Mouse (Mus musculus): Measurements from ENCODE around the gene Cacna1g.

Gene Cacna1g

GRCm38 (mm10) chr11:94481963-94482362, 8.0 kb upstream of the Cacna1g start:
- in situ Hi-C loops (cut with MboI, MseI) = no loop called here

- in situ Hi-C loops (cut with MboI, MseI) = no loop called here
These were observed 6.4 kb upstream of the Cacna1g start for GRCm38 (mm10) chr11:94480382-94480781.

GRCm38 (mm10) chr11:94477651-94478050, 3.7 kb upstream of the Cacna1g start:
- in situ Hi-C loops (cut with MboI, MseI) = loop anchor here (5.0 kb wide), 1 partner anchor 340 kb away; no protein-coding TSS in a partner anchor

DNA sequence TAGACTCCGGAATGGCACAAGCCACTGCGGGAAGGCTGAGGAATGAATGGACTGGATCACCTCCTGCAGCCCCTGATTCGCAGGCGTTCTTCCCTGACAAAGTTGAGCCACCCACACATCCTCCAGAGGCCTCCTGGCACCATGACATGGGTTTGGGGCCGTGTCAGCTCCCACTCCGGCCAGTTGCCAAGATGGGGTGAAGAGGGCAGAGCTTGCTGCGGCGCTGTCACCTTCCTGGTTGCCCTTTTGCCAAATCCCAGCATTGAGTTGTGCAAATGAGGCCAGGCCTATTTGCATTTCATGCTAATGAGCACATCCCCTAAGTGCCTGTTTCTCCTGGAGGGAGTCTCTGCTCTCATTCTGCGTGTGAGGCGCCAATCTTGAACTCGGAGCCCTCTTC, 1.7 kb upstream of the Cacna1g start:
- in situ Hi-C loops (cut with MboI, MseI) = loop anchor here (5.0 kb wide), 1 partner anchor 338 kb away; no protein-coding TSS in a partner anchor

- in situ Hi-C loops (cut with MboI, MseI) = no loop called here
These were observed 529 bp upstream of the Cacna1g start for GRCm38 (mm10) chr11:94474544-94474910.

DNA sequence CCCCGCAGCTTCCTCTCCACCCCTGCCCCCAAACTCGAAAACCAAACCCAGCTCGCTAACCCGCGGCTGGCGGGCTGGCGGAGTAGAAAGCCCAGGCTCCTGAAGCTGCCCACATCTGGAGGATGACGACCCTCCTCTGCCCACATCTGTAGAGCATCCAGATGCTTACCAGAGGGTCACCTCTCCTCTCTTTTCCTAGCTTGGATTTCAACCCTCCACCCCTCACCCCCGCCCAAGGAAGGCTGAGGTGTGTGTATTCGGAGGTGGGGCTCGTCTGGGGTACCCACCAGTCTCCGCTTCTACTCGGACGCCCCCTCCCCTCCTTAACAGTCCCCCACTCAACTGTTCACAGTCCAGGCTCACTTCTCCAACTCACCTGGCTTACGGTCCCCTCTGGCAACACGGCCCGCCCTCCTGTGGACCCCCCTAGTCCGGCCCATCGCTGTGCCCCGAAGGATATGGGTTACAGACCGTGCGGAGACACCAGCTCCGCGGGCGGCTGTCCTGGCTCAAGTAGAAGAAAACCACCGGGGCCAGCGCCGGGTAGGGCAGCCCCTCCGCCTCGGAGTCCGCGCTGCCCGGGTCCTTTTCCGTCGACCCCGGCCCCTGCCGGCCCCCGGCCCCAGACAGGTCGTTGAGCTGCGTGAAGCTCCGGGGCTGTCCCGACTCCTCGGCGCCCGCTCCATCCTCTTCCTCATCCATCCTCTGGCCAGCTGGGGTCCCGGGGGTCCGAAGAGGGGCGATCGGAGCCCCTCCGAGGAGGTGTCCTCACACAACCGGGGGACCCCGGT, 887 bp downstream of the Cacna1g start:
- in situ Hi-C loops (cut with MboI, MseI) = no loop called here

DNA sequence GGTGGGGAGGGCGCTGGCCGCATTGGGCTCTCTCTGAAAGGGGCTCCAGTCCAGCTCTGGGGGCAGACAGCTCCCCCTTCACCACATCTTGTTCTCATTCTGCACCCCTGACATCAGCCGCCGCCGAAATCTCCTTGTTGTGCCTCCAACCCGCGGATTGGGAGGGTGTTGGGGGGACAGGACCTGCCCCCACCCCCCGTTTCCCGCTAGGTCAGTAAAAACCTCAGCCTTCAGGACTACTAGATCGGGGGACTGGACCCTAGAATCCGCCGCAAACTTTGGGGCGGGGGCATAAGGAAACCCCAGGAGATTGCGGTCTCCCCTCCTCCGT, 1.4 kb downstream of the Cacna1g start:
- in situ Hi-C loops (cut with MboI, MseI) = no loop called here

DNA sequence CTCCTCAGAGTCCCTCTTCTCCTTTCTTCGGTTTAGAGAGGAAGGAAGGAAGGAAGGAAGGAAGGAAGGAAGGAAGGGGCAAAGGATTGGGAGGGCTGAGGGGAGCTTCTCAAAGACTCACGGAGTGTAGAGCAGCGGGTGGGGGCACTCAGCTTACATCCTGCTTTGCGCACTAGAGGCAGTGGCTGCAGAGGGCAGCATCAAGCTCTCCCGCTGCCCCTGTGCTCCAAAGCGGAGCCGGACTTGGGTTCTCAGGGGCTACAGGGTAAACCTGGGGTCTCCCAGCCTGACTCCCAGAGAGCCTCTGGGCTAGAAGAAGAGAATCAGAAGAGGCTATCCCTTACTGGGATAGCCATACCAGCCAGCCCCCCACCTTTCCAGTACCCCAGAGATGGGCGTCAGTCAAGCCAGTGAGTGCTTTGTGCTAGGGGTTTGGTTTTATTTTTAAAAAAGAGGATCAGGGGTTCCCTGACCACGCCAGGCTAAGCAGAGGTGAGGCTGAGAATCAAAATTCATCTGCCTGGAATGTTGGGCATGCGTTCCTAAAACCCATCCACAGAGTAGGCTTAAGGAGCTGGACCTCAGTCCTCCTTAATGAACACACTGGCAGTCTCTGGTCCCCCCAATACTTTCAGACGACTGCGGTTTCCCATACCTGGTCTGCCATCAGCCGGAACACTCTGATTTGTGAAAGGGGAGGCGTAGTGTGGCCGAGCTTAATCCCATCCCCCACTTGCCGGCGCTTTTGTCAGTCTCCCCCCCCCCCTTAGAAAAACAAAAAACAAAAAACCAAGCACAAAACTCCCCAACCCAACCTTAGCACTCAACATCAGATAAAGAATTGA, 2.0 kb downstream of the Cacna1g start:
- in situ Hi-C loops (cut with MboI, MseI) = no loop called here

DNA sequence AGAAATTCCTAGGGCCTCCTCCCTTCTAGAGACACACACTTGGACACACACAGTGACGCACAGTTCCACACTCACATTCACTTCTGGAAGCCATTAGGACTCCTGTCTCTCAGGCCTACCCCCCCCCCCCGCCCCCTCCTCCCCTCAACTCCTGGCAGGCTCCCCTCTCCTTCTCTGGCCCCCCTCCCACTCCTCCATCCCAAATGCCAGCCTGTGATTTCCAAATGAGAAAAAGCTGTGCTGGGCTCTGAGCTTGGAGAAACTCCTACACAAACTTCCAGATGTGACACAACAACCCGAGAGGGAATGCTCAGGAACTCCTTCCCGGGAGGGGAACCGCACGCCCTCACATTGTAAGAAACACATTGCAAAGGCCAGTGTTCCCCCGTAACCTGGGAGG, 3.6 kb downstream of the Cacna1g start:
- in situ Hi-C loops (cut with MboI, MseI) = no loop called here

DNA sequence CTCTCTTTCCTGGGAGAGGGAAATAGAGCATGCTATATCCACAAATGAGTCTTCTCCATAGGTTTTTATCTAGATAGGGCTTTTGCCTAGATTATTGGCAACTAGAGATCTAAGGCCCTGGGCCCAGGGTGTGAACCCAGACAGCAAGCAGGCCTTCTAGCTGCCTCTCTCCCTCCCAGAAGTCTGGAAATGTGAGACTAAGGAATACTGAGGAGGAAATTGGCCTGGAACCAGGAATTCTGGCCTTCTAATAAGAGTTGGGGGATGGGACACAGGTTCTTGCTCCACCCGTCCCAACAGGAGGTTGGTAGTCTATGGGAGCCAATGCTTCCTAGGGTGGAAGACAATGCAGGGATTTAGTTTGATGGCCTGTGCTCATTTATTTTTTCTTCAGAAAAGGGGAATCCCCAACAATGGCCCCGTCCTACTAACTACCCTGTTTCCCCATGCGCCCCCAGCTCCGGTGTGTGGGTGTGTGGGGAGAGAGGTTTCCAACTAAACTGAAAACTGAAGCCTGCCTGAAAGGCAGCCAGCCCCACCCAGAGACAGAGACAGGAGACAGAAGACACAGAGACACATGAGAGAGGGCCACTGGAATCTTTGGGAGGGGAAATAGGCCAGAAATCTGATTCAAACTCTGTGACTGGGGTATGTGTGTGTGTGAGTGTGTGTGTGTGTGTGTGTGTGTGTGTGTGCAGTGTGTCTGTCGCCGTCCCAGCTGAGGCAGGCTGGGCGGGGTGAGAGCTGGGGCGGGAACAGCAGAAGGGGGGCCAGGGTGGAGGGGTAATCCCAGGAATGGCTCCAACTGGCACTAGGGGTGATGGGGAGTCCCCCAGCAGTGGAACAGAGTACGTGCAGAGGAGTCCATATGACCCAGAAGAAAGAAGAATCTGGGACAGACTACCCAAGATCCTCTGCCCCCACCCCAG, 4.6 kb downstream of the Cacna1g start:
- in situ Hi-C loops (cut with MboI, MseI) = no loop called here

- in situ Hi-C loops (cut with MboI, MseI) = no loop called here
These were observed 5.4 kb downstream of the Cacna1g start for GRCm38 (mm10) chr11:94468582-94469064.

DNA sequence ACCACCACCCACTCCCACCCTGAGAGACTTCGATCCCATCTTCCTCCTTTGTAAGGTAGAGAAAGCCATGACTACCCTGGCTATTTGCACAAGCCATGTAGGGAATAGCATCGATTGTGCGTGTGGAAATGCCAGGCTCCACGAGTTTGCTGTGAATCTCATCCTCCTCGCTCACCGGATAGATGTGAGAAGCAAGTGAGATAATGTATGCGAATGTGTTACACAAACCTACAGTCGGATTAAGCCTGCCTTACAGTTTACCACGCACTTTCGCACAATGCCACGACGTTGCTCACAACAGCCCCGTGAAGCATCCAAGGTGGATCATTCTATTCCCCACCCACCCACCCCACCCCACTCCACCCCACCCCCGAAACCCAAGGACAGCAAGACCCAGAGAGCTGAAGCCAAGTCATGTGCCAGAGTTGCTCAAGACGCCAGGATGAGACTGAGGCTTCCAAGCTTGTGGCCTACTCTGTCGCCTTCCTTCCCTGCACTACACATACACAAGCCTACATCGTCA, 7.6 kb downstream of the Cacna1g start:
- in situ Hi-C loops (cut with MboI, MseI) = no loop called here

GRCm38 (mm10) chr11:94464170-94464569, 9.8 kb downstream of the Cacna1g start:
- in situ Hi-C loops (cut with MboI, MseI) = no loop called here

GRCm38 (mm10) chr11:94461856-94462255, 12.1 kb downstream of the Cacna1g start:
- in situ Hi-C loops (cut with MboI, MseI) = no loop called here

DNA sequence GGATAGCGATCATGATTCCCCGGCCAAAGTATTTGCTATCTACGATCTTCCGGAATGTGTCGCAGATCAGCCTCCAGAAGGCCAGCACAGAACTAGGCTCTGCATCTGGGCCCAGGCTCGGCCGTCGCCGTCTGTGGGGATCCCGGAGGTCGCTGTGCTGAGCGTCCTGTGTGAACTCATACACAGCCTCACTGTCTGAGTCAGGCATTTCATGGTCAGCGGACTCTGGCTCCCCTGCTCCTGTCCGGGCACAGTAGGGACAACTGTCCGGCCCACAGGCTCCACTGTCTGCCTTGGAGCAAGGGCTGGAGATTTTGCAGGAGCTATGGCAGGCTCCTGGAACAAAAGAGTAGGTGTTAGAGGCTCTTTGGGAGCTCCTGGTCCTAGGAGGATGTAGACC, 17.0 kb downstream of the Cacna1g start:
- in situ Hi-C loops (cut with MboI, MseI) = no loop called here

DNA sequence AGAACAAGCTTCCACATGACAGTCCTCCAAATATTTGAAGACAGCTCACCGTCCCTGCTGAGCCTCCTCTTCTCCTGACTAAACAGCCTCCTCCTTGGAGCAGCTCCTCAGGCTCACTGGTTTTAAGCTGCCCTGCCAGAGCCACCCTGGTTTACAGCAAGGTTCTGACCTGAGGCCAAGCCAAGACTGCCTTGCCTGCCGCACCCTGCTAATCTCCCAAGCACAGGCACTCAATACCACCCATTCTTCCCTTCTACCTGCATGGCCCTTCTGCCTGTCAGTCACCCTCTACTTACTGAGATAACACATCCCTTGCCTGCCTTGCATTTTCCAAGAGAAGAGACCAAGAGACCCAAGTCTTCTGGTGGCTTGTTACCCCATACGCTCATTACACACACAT, 17.7 kb downstream of the Cacna1g start:
- in situ Hi-C loops (cut with MboI, MseI) = no loop called here

GRCm38 (mm10) chr11:94455161-94455820, 18.7 kb downstream of the Cacna1g start:
- in situ Hi-C loops (cut with MboI, MseI) = no loop called here

GRCm38 (mm10) chr11:94454756-94455155, 19.2 kb downstream of the Cacna1g start:
- in situ Hi-C loops (cut with MboI, MseI) = no loop called here

DNA sequence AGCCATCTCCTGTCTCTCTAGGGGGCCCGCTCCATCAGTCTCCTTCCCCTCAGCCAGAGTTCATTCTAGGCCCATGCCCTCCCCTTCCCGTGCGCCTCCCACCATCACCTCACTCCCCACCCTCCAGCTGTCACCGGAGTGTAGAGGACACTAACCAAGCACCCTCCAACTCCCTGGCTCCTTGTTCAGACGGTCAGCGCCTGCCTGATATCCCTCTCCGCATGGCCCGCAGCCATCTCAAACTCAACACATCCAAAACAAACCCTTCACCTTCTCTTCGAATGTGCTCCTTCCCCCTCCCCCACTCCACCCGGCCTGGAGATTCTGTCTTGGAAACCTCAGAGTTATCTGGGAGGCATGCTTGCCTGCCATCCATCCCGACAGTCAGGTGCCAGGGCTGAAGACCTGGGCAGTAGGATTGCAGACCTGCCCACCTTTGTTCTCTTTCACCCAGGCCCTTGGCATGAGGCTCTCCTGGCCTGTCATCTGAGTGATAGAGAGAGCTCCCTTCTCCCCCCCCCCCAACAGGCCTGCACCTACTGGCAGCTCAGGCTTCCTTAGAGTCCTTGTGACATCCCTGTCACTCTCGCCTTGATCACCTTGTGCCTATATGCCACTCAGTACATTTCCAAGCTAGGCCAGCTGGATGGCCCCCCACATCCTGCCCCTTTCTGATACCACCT, 22.8 kb downstream of the Cacna1g start:
- in situ Hi-C loops (cut with MboI, MseI) = no loop called here

DNA sequence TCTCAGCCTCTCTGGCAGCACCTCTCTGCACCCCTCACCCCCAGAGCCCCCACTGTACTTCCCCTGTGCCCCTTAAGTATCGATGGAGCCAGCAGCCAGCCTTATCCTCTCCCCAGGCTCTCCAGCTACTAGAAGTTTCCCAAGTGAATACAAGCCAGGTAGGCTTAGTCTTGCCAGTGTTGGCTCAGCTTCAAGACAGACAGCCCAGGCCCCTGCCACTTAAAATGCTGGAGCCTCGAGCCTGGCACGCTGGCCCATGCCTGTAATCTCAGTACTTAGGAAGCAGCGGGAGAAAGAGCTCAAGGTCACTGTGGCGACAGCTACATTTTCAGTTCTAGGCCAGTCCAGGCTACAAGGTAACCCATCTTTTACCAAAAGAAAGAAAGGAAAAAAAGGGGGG, 24.1 kb downstream of the Cacna1g start:
- in situ Hi-C loops (cut with MboI, MseI) = no loop called here

Data from regulatory T cell (primary cell).